Mouse (Mus musculus): ENCODE measurements at regions not wholly inside any gene's neighbourhood (a gene's known extent, or its start where the extent isn't known, plus 50 kb on each side); places are given as distances from the start of the nearest gene placed in this dataset.

DNA sequence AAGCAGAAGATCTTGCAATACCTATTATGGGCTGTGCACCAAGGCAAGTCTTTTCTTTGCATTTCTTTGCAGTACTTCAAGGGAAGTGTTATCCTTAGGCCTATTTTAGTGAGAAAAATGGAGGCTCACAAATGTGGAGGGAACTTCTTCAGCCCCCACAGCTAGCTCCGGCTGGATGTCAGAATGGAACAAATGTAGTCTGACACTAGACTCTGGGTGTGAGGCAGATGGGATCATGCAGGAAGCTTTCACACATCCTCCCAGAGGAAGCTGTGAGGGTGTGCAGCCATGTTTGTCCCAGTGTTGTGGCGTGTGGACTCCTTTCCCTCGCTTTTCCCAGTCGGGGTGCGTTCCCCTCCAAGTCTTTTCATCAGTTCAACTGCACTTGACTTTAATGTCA lies 268.0 kb downstream of the Gm11011 start:
- WGBS = 82% methylated on average over 5 of the region's 5 CpGs
- Histone ChIP-seq H3K27ac (no peak overlapping the region), H3K4me2 (no peak overlapping the region), H3K9ac (replicated peaks) (no peak overlapping the region), H3K4me3 (replicated peaks) (no peak overlapping the region), H3K36me3 (no peaks in the 10 kb centered on the region), H3K27me3 (no peaks in the 10 kb centered on the region), H3K9me3 (no peaks in the 10 kb centered on the region), H3K4me1 (replicated peaks) (no peaks in the 10 kb centered on the region)
- no peak for ATAC-seq (ENCODE audit: insufficient number of reproducible peaks, insufficient read depth, low FRiP score, low TSS enrichment, low read depth)

DNA sequence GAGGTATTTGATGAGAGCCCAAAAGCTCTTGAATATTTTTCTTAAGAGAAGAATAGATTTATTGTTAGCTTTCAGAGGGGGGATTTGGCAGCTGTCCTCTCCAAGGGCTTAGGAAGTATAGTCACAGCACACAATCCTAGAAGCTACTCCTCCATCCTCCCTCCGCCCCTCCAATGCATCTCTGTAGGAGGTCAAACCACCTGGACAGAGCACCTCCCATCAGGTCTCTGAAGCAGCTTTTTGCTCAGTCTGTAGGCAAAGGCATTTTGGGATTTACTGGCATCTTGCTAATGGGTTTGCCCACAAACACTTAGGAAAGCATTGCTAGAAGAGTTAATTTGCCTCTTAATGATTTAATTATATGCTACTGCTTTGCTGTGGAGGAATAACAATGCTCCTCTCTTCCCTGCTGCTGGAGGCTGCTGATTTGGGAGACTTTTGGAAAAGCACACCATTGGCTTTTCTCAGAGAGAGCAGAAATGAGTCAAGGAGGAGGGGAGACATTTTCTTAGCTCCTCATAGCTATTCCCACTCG lies 273.1 kb downstream of the Gm11011 start:
- Histone ChIP-seq H3K4me2 (no peak overlapping the region), H3K9ac (replicated peaks) (no peak overlapping the region), H3K9me3 (no peaks in the 10 kb centered on the region), H3K4me1 (replicated peaks) (no peaks in the 10 kb centered on the region), H3K4me3 (replicated peaks) (no peak overlapping the region), H3K36me3 (no peaks in the 10 kb centered on the region), H3K27me3 (no peaks in the 10 kb centered on the region), H3K27ac (no peak overlapping the region)
- 51% methylated on average over 2 of the region's 2 CpGs for WGBS
- no peak for ATAC-seq (ENCODE audit: insufficient number of reproducible peaks, insufficient read depth, low FRiP score, low TSS enrichment, low read depth)

DNA sequence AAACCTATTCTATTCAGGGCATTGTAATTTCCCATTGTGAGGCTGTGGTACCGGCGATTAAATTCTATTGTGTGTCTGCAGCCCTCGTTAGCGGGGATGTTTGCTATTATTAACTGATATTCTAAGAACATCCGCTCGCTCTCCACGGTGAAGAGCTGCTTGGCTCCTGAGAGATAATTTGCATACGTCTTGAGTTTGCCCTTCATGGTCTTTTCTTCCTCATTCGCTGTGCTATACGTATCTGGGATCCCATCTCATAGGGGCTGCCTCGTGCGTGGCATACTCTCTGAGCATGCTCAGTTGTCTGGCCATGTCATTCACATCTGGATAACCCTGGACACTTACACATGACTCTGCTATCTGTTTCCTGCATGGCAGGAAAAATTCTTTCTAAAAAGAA lies 275.7 kb downstream of the Gm11011 start:
- ATAC-seq (ENCODE audit: insufficient number of reproducible peaks, insufficient read depth, low FRiP score, low TSS enrichment, low read depth) = no peak
- Histone ChIP-seq H3K9ac (replicated peaks) (no peak overlapping the region), H3K9me3 (no peaks in the 10 kb centered on the region), H3K4me2 (no peak overlapping the region), H3K36me3 (no peaks in the 10 kb centered on the region), H3K27me3 (no peaks in the 10 kb centered on the region), H3K27ac (no peak overlapping the region), H3K4me3 (replicated peaks) (no peak overlapping the region), H3K4me1 (replicated peaks) (no peaks in the 10 kb centered on the region)
- 73% methylated on average over 12 of the region's 12 CpGs for WGBS

DNA sequence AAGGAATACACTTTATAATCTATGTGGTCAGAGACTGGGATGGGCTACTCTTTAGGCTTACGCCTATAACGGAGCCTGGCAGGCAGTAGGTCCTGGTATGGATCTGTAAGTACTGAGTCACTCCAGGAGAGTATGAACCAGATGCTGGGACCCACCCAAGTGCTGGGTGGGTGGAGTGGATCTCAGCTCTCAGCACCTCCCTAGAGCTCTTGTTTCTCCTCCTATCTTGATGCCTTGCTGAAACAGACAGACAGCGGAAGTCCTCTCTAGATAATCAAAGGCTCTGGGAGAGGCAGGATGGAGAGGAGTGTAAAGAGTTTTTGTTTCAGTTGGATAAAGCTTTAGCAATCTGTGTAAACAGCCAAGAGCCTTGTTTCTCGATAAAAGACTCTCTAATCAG lies 276.2 kb downstream of the Gm11011 start:
- no peak overlapping the region for H3K27ac ChIP-seq
- H3K9me3 ChIP-seq = no peaks in the 10 kb centered on the region
- no peak overlapping the region for H3K4me3 ChIP-seq (replicated peaks)
- no peak overlapping the region for H3K4me2 ChIP-seq
- no peaks in the 10 kb centered on the region for H3K27me3 ChIP-seq
- H3K36me3 ChIP-seq = no peaks in the 10 kb centered on the region
- ATAC-seq (ENCODE audit: insufficient number of reproducible peaks, insufficient read depth, low FRiP score, low TSS enrichment, low read depth) = no peak
- H3K9ac ChIP-seq (replicated peaks) = no peak overlapping the region
- 85% methylated on average over 4 of the region's 4 CpGs for WGBS
- H3K4me1 ChIP-seq (replicated peaks) = no peaks in the 10 kb centered on the region

DNA sequence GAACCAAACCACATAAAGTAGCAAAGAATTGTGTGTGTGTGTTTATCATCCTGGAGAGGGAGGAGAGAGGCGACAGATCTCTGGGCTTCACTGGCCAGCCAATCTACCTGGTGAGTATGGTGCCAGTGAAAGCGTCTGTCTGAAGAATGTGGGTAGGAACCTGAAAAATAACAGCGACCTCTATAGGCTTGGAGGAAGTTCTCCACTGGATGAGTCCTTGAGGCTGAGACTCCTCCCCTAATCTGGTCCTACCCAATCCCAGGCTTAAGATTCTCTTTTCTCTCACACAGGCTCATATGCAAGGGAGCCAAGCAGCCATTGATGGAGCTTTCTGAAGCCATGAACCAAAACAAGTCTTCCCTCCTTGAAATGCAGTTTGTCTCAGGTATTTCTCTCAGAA lies 283.2 kb downstream of the Gm11011 start:
- Histone ChIP-seq H3K36me3 (no peaks in the 10 kb centered on the region), H3K27me3 (no peaks in the 10 kb centered on the region), H3K4me2 (no peak overlapping the region), H3K4me1 (replicated peaks) (no peaks in the 10 kb centered on the region), H3K27ac (no peak overlapping the region), H3K4me3 (replicated peaks) (no peak overlapping the region), H3K9ac (replicated peaks) (no peak overlapping the region), H3K9me3 (no peaks in the 10 kb centered on the region)
- ATAC-seq (ENCODE audit: insufficient number of reproducible peaks, insufficient read depth, low FRiP score, low TSS enrichment, low read depth) = no peak
- WGBS = 87% methylated on average over 3 of the region's 3 CpGs

DNA sequence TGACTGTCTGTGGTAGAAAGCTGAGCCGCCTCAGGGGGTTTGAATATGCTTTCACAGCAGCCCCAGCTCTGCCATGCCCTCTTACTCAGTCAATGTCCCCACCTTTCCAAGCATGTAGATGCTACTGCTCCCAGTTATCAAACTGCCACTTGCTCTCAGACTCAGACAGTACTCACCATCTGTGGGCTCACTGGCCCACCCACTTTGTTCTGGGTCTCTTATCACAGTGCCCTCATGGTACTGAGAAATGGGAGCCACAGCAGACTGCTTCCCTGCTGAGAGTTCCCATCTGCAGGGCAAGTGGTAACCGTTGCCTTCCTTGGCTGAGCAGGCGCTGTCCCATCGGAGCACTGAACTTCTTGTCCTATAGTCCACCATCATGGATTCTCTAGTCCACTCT lies 286.6 kb downstream of the Gm11011 start:
- Histone ChIP-seq H3K27ac (no peak overlapping the region), H3K9me3 (no peaks in the 10 kb centered on the region), H3K4me2 (no peak overlapping the region), H3K4me1 (replicated peaks) (0 out of 2 replicates have a peak, but pooled peaks cover 3% of the 10 kb centered on the region), H3K36me3 (no peaks in the 10 kb centered on the region), H3K4me3 (replicated peaks) (no peak overlapping the region), H3K27me3 (no peaks in the 10 kb centered on the region), H3K9ac (replicated peaks) (no peak overlapping the region)
- WGBS = 89% methylated on average over 4 of the region's 4 CpGs
- no peak for ATAC-seq (ENCODE audit: insufficient number of reproducible peaks, insufficient read depth, low FRiP score, low TSS enrichment, low read depth)

DNA sequence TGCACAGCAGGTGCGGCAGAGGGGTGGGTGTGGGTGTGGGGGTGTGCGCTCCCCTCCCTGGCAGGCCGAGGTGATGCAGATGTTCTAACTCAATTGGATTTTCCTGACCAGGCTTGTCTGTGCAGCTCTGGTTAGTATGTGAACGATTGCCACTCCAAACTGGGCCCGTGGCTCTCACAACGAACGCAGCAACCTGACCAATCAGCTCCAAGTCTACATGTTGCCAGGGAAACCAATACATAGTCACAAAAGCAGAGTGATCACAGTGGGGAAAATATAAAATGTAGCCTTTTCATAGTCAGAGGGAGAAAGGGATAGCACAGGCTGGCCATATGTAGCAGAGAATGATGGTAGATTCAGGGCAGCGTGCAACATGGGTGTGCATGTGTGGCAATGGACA lies 287.1 kb downstream of the Gm11011 start:
- Histone ChIP-seq H3K4me3 (replicated peaks) (no peak overlapping the region), H3K27me3 (no peaks in the 10 kb centered on the region), H3K4me1 (replicated peaks) (0 out of 2 replicates have a peak, but pooled peaks cover 3% of the 10 kb centered on the region), H3K27ac (no peak overlapping the region), H3K4me2 (no peak overlapping the region), H3K9ac (replicated peaks) (no peak overlapping the region), H3K9me3 (no peaks in the 10 kb centered on the region), H3K36me3 (no peaks in the 10 kb centered on the region)
- ATAC-seq (ENCODE audit: insufficient number of reproducible peaks, insufficient read depth, low FRiP score, low TSS enrichment, low read depth) = no peak
- WGBS = 88% methylated on average over 8 of the region's 8 CpGs

DNA sequence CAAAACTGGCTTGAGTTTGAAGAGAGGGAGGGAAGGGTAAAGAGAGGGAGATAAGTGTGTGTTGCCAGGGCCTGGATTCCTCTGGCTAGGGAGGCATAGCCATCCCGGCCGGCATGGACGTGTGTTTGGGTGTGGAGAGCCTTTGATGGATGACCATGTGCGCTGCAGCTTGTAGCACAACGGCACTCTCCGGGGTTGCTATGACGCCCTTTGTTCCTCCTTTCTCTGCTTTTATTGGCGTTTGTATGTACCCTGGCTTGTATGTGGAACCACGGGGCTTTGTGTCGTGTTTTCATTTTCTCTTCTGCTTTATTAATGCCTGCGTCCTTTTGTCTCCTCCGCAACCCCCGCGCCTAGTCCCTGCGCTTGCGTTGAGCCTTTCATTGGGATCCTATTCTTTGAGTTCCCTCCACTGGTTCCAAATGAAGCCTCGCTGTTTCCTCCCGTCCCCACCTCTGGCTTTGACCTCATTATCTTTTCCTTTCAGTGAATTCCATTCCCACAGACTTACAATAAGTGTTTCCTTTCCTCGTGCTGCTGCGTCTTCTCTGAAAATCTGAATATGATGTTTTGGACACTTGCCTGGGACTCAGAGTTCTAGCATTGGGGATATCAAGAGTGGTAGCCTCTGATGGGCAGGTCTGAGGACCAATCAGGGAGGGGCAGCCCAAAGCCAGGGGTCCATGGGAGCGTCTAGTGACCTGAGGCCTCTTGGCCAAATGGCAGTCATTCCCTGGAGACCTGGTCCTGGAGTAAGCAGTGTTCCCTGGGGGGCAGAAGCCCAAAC lies 289.5 kb downstream of the Gm11011 start:
- Histone ChIP-seq H3K36me3 (no peaks in the 10 kb centered on the region), H3K4me2 (peak overlapping the region; percentile 30; the same call in 1 of the 2 replicates), H3K4me1 (replicated peaks) (0 out of 2 replicates have a peak, but pooled peaks cover 3% of the 10 kb centered on the region), H3K4me3 (replicated peaks) (no peak overlapping the region), H3K9ac (replicated peaks) (no peak overlapping the region), H3K27ac (no peak overlapping the region), H3K9me3 (no peaks in the 10 kb centered on the region), H3K27me3 (no peaks in the 10 kb centered on the region)
- ATAC-seq (ENCODE audit: insufficient number of reproducible peaks, insufficient read depth, low FRiP score, low TSS enrichment, low read depth) = no peak
- WGBS = 47% methylated on average over 21 of the region's 21 CpGs

DNA sequence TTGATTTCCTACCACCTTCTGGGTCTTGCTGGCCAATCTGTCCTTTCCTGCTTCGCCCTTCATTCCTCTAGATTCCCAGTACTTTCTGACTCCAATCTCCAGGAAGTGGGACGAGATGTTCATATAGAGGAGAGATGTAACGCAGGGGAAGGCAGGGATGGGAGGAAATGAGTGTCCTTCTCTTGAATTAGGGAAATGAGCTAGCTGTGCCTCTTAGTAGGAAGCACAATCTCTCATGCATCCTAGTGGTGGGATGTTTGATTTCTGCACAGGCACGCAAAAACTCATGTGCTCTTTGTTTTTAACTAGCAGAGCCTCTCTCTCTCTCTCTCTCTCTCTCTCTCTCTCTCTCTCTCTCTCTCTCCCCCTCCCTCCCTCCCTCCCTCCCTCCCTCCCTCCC lies 290.3 kb downstream of the Gm11011 start:
- H3K27ac ChIP-seq = no peak overlapping the region

DNA sequence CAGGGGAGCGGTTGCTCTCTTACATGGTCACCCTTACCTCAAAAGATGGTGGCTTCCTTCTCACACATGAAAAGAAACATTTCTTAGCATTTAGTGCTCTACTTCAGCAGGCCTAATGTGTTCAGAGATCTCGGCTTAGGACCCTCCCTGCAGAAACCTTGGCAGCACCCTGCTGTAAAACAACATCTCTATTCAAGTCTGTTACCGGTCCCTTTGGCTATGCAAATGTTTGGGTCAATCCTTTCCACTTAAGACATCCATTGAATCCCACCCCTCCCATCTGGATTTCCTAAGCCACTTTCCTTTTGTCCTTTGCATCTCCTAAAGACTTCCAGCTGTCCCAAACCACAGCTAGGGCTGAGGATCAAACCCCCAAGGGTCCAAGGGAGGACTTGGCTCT lies 294.2 kb downstream of the Gm11011 start:
- no peak overlapping the region for H3K4me2 ChIP-seq
- no peak for ATAC-seq (ENCODE audit: insufficient number of reproducible peaks, insufficient read depth, low FRiP score, low TSS enrichment, low read depth)
- WGBS = 39% methylated on average over 3 of the region's 3 CpGs
- H3K4me3 ChIP-seq (replicated peaks) = no peak overlapping the region
- 0 out of 2 replicates have a peak, but pooled peaks cover 3% of the 10 kb centered on the region for H3K4me1 ChIP-seq (replicated peaks)
- no peaks in the 10 kb centered on the region for H3K36me3 ChIP-seq
- no peak overlapping the region for H3K9ac ChIP-seq (replicated peaks)
- no peaks in the 10 kb centered on the region for H3K27me3 ChIP-seq
- H3K27ac ChIP-seq = no peak overlapping the region
- H3K9me3 ChIP-seq = no peaks in the 10 kb centered on the region

More for the DNA sequence above, 290.3 kb downstream of the Gm11011 start:
- no peak overlapping the region for H3K4me2 ChIP-seq
- H3K9ac ChIP-seq (replicated peaks) = no peak overlapping the region
- WGBS = 74% methylated on average over 4 of the region's 4 CpGs
- H3K4me1 ChIP-seq (replicated peaks) = 0 out of 2 replicates have a peak, but pooled peaks cover 3% of the 10 kb centered on the region
- no peaks in the 10 kb centered on the region for H3K36me3 ChIP-seq
- ATAC-seq (ENCODE audit: insufficient number of reproducible peaks, insufficient read depth, low FRiP score, low TSS enrichment, low read depth) = no peak
- no peaks in the 10 kb centered on the region for H3K27me3 ChIP-seq
- no peak overlapping the region for H3K4me3 ChIP-seq (replicated peaks)
- H3K9me3 ChIP-seq = no peaks in the 10 kb centered on the region

DNA sequence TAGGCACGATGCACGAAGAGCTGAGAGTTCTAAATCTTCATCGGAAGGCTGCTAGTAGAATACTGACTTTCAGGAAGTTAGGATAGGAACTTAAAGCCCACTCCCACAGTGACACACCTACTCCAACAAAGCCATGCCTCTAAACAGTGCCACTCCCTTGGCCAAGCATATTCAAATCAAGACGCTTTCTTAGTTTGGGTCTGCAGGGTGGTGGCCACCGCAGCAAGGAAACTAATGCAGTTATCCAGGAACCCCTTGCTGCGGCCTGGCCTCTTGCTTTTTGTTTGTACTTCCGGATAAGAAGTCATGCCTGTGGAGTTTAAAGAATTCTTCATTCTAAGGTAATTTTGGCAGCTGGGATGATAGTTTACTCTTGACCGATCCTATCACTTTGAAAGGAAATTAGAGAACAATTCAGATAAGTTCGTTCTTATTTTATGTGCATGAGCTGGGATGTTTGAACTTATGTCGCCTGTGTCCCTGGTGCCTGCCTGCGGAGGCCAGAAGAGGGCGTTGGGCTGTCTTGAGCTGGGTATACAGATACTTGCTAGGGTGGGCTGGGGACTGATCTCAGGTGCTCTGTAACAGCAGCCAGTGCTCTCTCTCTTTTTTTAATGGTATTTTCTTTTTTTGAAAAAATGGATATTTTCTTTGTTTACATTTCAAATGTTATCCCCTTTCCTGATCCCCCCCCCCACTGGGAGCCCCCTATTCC lies 298.5 kb downstream of the Gm11011 start:
- ATAC-seq (ENCODE audit: insufficient number of reproducible peaks, insufficient read depth, low FRiP score, low TSS enrichment, low read depth) = no peak
- no peak overlapping the region for H3K4me2 ChIP-seq
- no peaks in the 10 kb centered on the region for H3K27me3 ChIP-seq
- no peak overlapping the region for H3K4me3 ChIP-seq (replicated peaks)
- 91% methylated on average over 12 of the region's 12 CpGs for WGBS
- H3K27ac ChIP-seq = no peak overlapping the region
- H3K9me3 ChIP-seq = no peaks in the 10 kb centered on the region
- no peaks in the 10 kb centered on the region for H3K36me3 ChIP-seq
- no peaks in the 10 kb centered on the region for H3K4me1 ChIP-seq (replicated peaks)
- no peak overlapping the region for H3K9ac ChIP-seq (replicated peaks)
